Comparison of ENCODE assay signal across 18 mouse cellular contexts in the genomic region with DNA sequence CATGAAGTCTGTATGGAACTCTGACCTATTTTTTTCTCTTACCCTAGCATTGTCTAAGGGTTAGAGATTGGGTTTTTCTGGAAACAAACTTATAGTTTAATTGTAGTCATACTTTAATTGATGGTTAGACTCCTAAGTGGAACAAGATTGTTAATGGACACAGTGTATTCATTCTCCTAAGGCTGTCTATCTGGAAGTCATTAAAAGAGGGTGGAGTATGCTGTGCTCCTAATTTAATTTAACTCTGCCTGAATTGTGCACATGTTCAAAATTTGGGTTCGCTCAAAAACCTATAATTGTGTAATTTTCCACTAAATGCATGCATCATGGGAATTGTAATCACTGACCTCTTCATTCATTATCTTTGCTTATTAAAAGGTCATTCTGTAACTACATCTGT.
"Had no signal": no experiment of that assay in that cellular context is flagged by ENCODE, and none has a peak within 500 bp of the region (broad histone marks: within the 10 kb centered on the region; RNA-seq: fewer than 3 reads in every experiment).

No protein-coding gene starts in this region.

- H3K9me3 ChIP-seq: midbrain, embryonic 10.5 days; neural tube, embryonic 13.5 days; neural tube, embryonic 15.5 days had no signal

- H3K9ac ChIP-seq: lung, embryonic 14.5 days; neural tube, embryonic 13.5 days; neural tube, embryonic 15.5 days had no signal

- H3K4me2 ChIP-seq: lung, embryonic 14.5 days; neural tube, embryonic 13.5 days; neural tube, embryonic 15.5 days had no signal

- ATAC-seq: midbrain, embryonic 16.5 days had no signal

- H3K27ac ChIP-seq: midbrain, embryonic 10.5 days; neural tube, embryonic 13.5 days; neural tube, embryonic 15.5 days had no signal

- H3K4me3 ChIP-seq: midbrain, embryonic 10.5 days; myocyte; neural tube, embryonic 13.5 days; neural tube, embryonic 15.5 days had no signal

- DNase-seq: lung, adult 18-20 months; lung, embryonic 14.5 days; lung, postnatal 10 days; lung, postnatal 4 days; midbrain, embryonic 14.5 days; retina, postnatal 1 day; right cerebral cortex, adult 18-20 months; right cerebral cortex, postnatal 25 days; right cerebral cortex, postnatal 4 days; spleen, adult 18-20 months; thymus, adult 18-20 months; thymus, postnatal 14 days; thymus, postnatal 36 days had no signal

- H3K27me3 ChIP-seq: neural tube, embryonic 13.5 days; neural tube, embryonic 15.5 days had no signal
